Mouse (Mus musculus) limb, embryonic 12.5 days (tissue): ENCODE results near the gene Syne1. TPM values are rescaled to one million over a fixed set of nuclear protein-coding genes. Genes with fewer than 3 reads are reported as not detected.
A peak's percentile ranks its signal among the peaks of the same experiment; 100 is the strongest.

ENCODE experiments used
- ATAC-seq: fragments of 200-750 bp; cut with Nextera tagmentation; 2 replicates; pipeline ENCODE4 v1.8.0; 2017; ENCODE audit warnings: low read depth, moderate TSS enrichment; ENCODE audit not compliant: insufficient number of reproducible peaks, insufficient read depth, low FRiP score, low TSS enrichment
- H3K27ac ChIP-seq: fragments of 300-500 bp; sonication (generic); 2 replicates; pipeline ENCODE4 v1.5.1; 2016; ENCODE audit warnings: mild to moderate bottlenecking, moderate library complexity
- H3K27me3 ChIP-seq: fragments of 300-500 bp; sonication (generic); 2 replicates; pipeline ENCODE4 v1.6.1; 2016; ENCODE audit warnings: mild to moderate bottlenecking, moderate library complexity
- H3K36me3 ChIP-seq: fragments of 300-500 bp; sonication (generic); 2 replicates; pipeline ENCODE4 v1.6.1; 2016; ENCODE audit warnings: mild to moderate bottlenecking, moderate library complexity
- H3K4me1 ChIP-seq: fragments of 300-500 bp; sonication (generic); replicated peaks from 2 replicates; pipeline ENCODE4 v1.6.1; 2016
- H3K4me2 ChIP-seq: fragments of 300-500 bp; sonication (generic); 2 replicates; pipeline ENCODE4 v1.6.1; 2016; ENCODE audit warnings: mild to moderate bottlenecking, moderate library complexity
- H3K4me3 ChIP-seq: fragments of 300-500 bp; sonication (generic); replicated peaks from 2 replicates; pipeline ENCODE4 v1.5.1; 2016; ENCODE audit warnings: mild to moderate bottlenecking
- H3K9ac ChIP-seq: fragments of 300-500 bp; sonication (generic); replicated peaks from 2 replicates; pipeline ENCODE4 v1.6.1; 2016; ENCODE audit warnings: mild to moderate bottlenecking, moderate library complexity
- H3K9me3 ChIP-seq: fragments of 300-500 bp; sonication (generic); 2 replicates; pipeline ENCODE4 v1.6.1; 2016; ENCODE audit warnings: mild to moderate bottlenecking, moderate library complexity
- WGBS: fragments of 180-500 bp; shearing (Covaris S2); methylation state at CpG from one replicate; pipeline ENCODE4 v1.1.7; 2016; 5-methylcytosine and 5-hydroxymethylcytosine counted together
- polyA plus RNA-seq: library from polyadenylated mRNA; unstranded; fragments of >200 nt; fragmentation: Nextera tagmentation; extraction: Ambion mirVana; gene quantifications from 2 replicates; pipeline ENCODE4 v1.2.1, GENCODE M21; 2016

Syne1 gene
- polyA plus RNA-seq, 1 experiment from 2014 or later, result 4.6 TPM

DNA sequence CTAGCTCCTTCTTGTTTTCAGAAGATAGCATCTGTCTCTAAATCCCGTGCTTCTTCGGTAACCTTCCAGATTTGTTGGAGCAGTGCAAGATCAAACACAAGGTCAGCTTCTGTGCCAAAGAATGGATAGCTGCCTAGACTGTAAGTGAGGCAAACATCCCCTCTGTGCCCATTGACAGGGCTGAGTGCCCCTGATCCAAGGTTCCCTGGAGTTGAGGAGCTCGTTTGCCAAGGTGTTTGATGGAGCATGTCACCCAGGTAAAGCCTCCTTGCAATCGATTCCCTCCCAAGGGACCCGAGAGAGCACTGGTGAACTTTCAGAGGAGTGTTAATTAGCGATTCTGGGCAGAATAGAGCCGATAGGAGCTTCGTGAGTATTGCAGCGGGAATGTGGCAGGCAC, 523.0 kb downstream of the Syne1 start:
- ATAC-seq, result no peak
- H3K4me1 ChIP-seq, result no peaks in the 10 kb centered on the region
- H3K27ac ChIP-seq, result no peak overlapping the region
- WGBS, result 85% methylated on average over 9 of the region's 9 CpGs
- peaks cover 10% of the 10 kb centered on the region; the same call in 1 of the 2 replicates for H3K36me3 ChIP-seq
- H3K9ac ChIP-seq, result no peak overlapping the region
- H3K9me3 ChIP-seq, result no peaks in the 10 kb centered on the region
- H3K4me2 ChIP-seq, result no peak overlapping the region
- no peaks in the 10 kb centered on the region for H3K27me3 ChIP-seq
- H3K4me3 ChIP-seq, result no peak overlapping the region

DNA sequence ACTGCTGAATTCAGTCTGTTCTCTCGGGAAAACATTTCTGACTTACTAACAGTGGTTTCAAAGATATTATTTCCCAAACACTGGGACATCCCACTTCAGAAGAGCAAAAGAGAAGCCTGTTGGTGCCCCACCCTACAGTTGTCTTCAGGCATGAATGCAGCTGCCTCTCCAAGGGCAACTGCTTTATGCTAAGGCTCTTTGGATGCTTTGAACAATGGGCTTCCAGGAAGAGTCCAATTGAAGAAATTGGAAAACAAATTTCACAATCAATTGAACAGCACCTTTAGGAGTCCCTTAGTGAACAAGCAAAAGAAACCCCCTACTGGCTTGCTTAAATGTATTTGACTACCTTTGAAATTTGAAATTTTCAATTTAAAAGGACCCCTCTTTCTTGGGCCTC, 524.1 kb downstream of the Syne1 start:
- H3K4me2 ChIP-seq, result no peak overlapping the region
- H3K27me3 ChIP-seq, result no peaks in the 10 kb centered on the region
- no peaks in the 10 kb centered on the region for H3K9me3 ChIP-seq
- no peak overlapping the region for H3K9ac ChIP-seq
- no peak overlapping the region for H3K27ac ChIP-seq
- no peaks in the 10 kb centered on the region for H3K4me1 ChIP-seq
- H3K4me3 ChIP-seq, result no peak overlapping the region
- H3K36me3 ChIP-seq, result peaks cover 3% of the 10 kb centered on the region; the same call in 1 of the 2 replicates
- ATAC-seq, result no peak
- WGBS, result 88% methylated on average over 1 of the region's 1 CpGs

DNA sequence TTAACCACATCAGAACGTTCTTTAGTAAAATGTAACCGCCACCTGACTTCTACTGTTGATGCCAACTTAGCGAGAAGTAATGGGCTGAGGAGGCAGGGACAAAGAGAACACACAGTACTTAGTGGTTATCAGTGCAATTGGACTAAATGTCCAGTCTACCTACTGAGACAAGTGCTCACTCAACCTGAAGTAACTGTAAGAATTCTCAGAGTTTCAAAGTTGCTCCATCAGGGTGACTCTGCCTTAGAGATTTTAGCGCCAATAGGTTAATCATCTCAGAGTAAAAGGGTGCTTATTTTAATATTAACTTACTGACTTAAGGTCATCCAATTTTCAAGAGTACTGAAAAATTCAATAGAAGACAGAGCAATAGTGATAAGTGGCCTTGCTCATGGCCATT, 525.4 kb downstream of the Syne1 start:
- no peaks in the 10 kb centered on the region for H3K4me1 ChIP-seq
- no peaks in the 10 kb centered on the region for H3K9me3 ChIP-seq
- no peak overlapping the region for H3K9ac ChIP-seq
- H3K36me3 ChIP-seq, result no peaks in the 10 kb centered on the region
- H3K4me2 ChIP-seq, result no peak overlapping the region
- no peak overlapping the region for H3K4me3 ChIP-seq
- 94% methylated on average over 4 of the region's 4 CpGs for WGBS
- ATAC-seq, result no peak
- no peak overlapping the region for H3K27ac ChIP-seq
- H3K27me3 ChIP-seq, result no peaks in the 10 kb centered on the region

GRCm38 (mm10) chr10:5017148-5017547, 534.1 kb downstream of the Syne1 start:
- WGBS, result 55% methylated on average over 1 of the region's 1 CpGs
- no peak for ATAC-seq

DNA sequence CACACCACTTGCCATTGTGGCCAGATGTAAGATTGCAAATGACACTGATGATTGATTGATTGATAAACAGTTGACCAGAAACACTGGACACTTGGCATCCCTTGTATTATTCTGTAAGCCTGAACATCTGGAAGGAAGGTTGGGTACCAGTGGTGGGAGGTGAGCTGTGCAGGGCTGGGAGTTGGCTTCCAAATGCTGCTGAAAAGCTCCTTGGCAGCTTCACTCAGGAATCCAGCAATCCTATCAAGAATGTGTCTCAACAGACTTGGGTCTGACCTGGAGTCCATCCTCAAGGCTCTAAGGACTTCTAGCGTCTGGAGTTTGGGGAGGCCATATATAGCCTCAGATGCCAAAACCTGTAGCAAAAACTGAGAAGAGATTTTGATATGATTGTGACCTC, 536.3 kb downstream of the Syne1 start:
- Histone ChIP-seq H3K9ac (no peak overlapping the region), H3K4me3 (no peak overlapping the region), H3K4me2 (no peak overlapping the region), H3K27me3 (0 out of 2 replicates have a peak, but pooled peaks cover 3% of the 10 kb centered on the region), H3K27ac (no peak overlapping the region), H3K4me1 (no peaks in the 10 kb centered on the region), H3K9me3 (no peaks in the 10 kb centered on the region), H3K36me3 (no peaks in the 10 kb centered on the region)
- ATAC-seq, result no peak
- WGBS, result 83% methylated on average over 1 of the region's 1 CpGs

More at GRCm38 (mm10) chr10:5017148-5017547, 534.1 kb downstream of the Syne1 start:
- no peaks in the 10 kb centered on the region for H3K9me3 ChIP-seq
- H3K4me1 ChIP-seq, result no peaks in the 10 kb centered on the region
- no peak overlapping the region for H3K4me2 ChIP-seq
- no peaks in the 10 kb centered on the region for H3K27me3 ChIP-seq
- H3K9ac ChIP-seq, result no peak overlapping the region
- no peaks in the 10 kb centered on the region for H3K36me3 ChIP-seq
- no peak overlapping the region for H3K27ac ChIP-seq
- H3K4me3 ChIP-seq, result no peak overlapping the region

DNA sequence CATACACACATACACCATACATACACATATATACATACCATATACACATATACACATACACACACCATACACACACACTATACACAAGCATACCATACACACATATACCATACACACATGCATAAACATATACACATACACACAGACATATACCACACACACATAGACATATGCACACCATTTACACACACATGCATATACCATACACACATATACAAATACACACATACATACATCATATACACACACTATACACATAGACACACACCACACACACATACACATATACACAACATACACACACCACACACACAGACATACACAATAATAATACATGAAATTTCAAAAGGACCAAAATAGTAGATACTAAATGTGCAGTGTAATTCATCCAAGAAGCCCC, 539.3 kb downstream of the Syne1 start:
- ATAC-seq, result no peak
- H3K4me2 ChIP-seq, result no peak overlapping the region

GRCm38 (mm10) chr10:5008795-5009366, 542.4 kb downstream of the Syne1 start:
- Histone ChIP-seq H3K27me3 (peaks cover 14% of the 10 kb centered on the region; the same call in 1 of the 2 replicates), H3K27ac (no peak overlapping the region), H3K36me3 (no peaks in the 10 kb centered on the region), H3K4me3 (no peak overlapping the region), H3K4me2 (no peak overlapping the region), H3K9me3 (no peaks in the 10 kb centered on the region), H3K9ac (no peak overlapping the region), H3K4me1 (peaks cover 13% of the 10 kb centered on the region; the same call in 1 of the 2 replicates)
- peak; percentile 75; the same call in 1 of the 2 replicates for ATAC-seq
- WGBS, result 30% methylated on average over 8 of the region's 8 CpGs

More for the DNA sequence above, 539.3 kb downstream of the Syne1 start:
- no peaks in the 10 kb centered on the region for H3K9me3 ChIP-seq
- no peak overlapping the region for H3K27ac ChIP-seq
- no peak overlapping the region for H3K4me3 ChIP-seq
- no peaks in the 10 kb centered on the region for H3K36me3 ChIP-seq
- peaks cover 13% of the 10 kb centered on the region; the same call in 1 of the 2 replicates for H3K4me1 ChIP-seq
- peaks cover 13% of the 10 kb centered on the region; the same call in 1 of the 2 replicates for H3K27me3 ChIP-seq
- H3K9ac ChIP-seq, result no peak overlapping the region

- Histone ChIP-seq H3K36me3 (no peaks in the 10 kb centered on the region), H3K9me3 (no peaks in the 10 kb centered on the region), H3K4me2 (no peak overlapping the region), H3K4me1 (no peaks in the 10 kb centered on the region), H3K27ac (no peak overlapping the region), H3K4me3 (no peak overlapping the region), H3K27me3 (no peaks in the 10 kb centered on the region), H3K9ac (no peak overlapping the region)
- no peak for ATAC-seq
- 87% methylated on average over 3 of the region's 3 CpGs for WGBS
Observed at GRCm38 (mm10) chr10:4996592-4996991, 554.7 kb downstream of the Syne1 start.

GRCm38 (mm10) chr10:4993802-4994201, 557.5 kb downstream of the Syne1 start:
- Histone ChIP-seq H3K27me3 (no peaks in the 10 kb centered on the region), H3K4me3 (no peak overlapping the region), H3K9me3 (no peaks in the 10 kb centered on the region), H3K4me2 (no peak overlapping the region), H3K9ac (no peak overlapping the region), H3K27ac (no peak overlapping the region), H3K36me3 (no peaks in the 10 kb centered on the region), H3K4me1 (no peaks in the 10 kb centered on the region)
- WGBS, result 87% methylated on average over 3 of the region's 3 CpGs
- ATAC-seq, result no peak

- whole genome bisulfite sequencing, result 72% methylated on average over 2 of the region's 2 CpGs
- no peak for ATAC-seq
- H3K9ac ChIP-seq, result no peak overlapping the region
- H3K27ac ChIP-seq, result no peak overlapping the region
- no peaks in the 10 kb centered on the region for H3K27me3 ChIP-seq
- H3K9me3 ChIP-seq, result no peaks in the 10 kb centered on the region
- H3K4me2 ChIP-seq, result no peak overlapping the region
- H3K36me3 ChIP-seq, result no peaks in the 10 kb centered on the region
- no peaks in the 10 kb centered on the region for H3K4me1 ChIP-seq
- H3K4me3 ChIP-seq, result no peak overlapping the region
Observed at GRCm38 (mm10) chr10:4983919-4984318, 567.4 kb downstream of the Syne1 start.

DNA sequence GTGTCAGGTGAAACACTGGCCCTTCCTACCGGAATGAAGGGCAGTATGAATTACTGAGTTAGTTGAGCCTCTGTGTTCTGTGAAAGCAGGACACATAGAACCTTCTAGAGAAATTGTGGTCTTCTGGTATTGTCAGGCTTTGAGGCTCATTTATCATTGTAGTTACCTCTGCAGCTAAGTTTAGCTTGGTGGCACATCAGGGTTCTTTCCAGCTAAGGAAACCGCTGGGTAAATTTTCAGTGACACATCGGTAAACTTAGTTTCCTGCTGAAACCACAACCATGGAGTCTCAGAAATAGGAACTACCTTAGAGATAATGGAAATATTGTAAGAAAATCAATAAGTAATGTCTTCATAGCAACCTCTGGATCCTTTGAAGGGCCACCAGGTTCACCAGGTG, 573.9 kb downstream of the Syne1 start:
- H3K27ac ChIP-seq, result no peak overlapping the region
- no peak overlapping the region for H3K4me2 ChIP-seq
- H3K27me3 ChIP-seq, result no peaks in the 10 kb centered on the region
- 93% methylated on average over 3 of the region's 3 CpGs for WGBS
- H3K9me3 ChIP-seq, result no peaks in the 10 kb centered on the region
- ATAC-seq, result no peak
- peaks cover 5% of the 10 kb centered on the region for H3K4me1 ChIP-seq
- H3K4me3 ChIP-seq, result no peak overlapping the region
- H3K36me3 ChIP-seq, result no peaks in the 10 kb centered on the region
- H3K9ac ChIP-seq, result no peak overlapping the region

GRCm38 (mm10) chr10:4976557-4976956, 574.7 kb downstream of the Syne1 start:
- Histone ChIP-seq H3K36me3 (no peaks in the 10 kb centered on the region), H3K4me3 (no peak overlapping the region), H3K9ac (no peak overlapping the region), H3K27me3 (no peaks in the 10 kb centered on the region), H3K9me3 (no peaks in the 10 kb centered on the region), H3K27ac (no peak overlapping the region), H3K4me1 (peaks cover 5% of the 10 kb centered on the region), H3K4me2 (no peak overlapping the region)
- no peak for ATAC-seq
- 87% methylated on average over 2 of the region's 2 CpGs for WGBS
